Mouse (Mus musculus): Measurements from ENCODE around the gene Zfp988. TPM values are rescaled to one million over a fixed set of nuclear protein-coding genes. Genes with fewer than 3 reads are reported as not detected.
"Not testable (repeated sequence)": the region's sequence is repeated elsewhere in the genome, so short reads cannot be mapped to it uniquely, and the experiment has no call there.

Zfp988 gene
- 0.04 TPM in 1 of 2 replicates, not detected in the other for polyA plus RNA-seq (2012; rRNA removed)

DNA sequence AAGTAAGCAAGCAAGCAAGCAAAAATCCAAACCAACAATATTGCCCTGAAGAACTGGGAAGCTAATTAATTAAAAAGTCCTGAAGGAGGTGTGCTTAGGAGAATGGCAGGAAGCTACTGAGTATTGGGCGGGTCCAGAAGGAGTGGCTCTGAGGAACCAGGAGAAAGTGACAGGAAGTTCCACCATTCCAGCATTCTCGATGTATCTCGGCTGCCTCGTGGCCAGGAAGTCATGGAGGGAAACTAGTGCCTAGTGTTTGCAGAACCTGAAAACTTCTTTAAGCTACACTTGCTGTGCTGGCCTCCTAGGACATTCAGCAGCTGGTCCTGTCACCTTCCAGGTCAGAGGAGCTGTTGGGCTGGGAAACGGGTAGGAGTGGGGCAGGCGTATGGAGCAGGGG is at the start of gene Zfp988:
TSS of gene Zfp988 (plus strand) at position 239 of the 400 bp plus-strand sequence.
- not testable (repeated sequence) for DNase-seq (ENCODE audit: low spot score)

GRCm38 (mm10) chr4:147262708-147263107 is 42.8 kb upstream of the Zfp988 start:
- not testable (repeated sequence) for DNase-seq (ENCODE audit: low spot score)

DNA sequence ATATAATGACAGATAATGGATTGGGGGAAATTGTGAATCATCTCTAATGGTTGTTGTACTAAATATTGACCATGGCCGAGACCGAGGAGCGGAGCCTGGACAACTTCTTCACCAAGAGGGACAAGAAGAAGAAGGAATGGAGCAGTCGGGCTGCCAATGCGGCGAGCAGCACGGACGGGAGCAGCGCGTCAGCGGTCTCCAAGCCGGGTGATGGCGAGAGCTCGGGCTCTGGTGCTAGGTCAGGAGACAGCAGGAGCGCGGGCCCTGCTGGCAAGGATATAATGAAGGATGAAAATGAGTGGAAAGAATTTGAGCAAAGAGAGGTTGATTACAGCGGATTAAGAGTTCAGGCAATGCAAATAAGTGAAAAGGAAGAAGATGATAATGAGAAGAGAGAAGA is 38.2 kb upstream of the Zfp988 start:
- not testable (repeated sequence) for DNase-seq (ENCODE audit: low spot score)

- not testable (repeated sequence) for DNase-seq (ENCODE audit: low spot score)
Observed at GRCm38 (mm10) chr4:147268735-147269134, 36.7 kb upstream of the Zfp988 start.

DNA sequence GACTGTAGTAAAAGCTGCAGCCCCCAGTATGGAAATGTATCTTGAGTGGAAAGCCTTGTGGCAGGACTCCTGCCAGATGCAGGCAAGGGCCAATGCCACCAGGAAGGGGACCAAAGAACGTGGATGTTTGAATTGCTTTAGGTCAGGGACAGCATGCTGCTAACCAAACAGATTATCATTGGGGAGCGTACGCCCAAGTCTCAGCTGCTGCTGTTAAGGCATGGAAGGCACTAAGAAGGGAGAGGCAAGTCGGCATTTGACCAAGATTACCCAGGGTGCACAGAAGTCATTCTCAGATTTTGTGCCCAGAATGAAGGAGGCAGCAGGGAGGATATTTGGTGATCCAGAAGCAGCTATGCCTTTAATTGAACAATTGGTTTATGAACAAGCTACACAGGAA is 35.4 kb upstream of the Zfp988 start:
- DNase-seq (ENCODE audit: low spot score) = not testable (repeated sequence)

DNA sequence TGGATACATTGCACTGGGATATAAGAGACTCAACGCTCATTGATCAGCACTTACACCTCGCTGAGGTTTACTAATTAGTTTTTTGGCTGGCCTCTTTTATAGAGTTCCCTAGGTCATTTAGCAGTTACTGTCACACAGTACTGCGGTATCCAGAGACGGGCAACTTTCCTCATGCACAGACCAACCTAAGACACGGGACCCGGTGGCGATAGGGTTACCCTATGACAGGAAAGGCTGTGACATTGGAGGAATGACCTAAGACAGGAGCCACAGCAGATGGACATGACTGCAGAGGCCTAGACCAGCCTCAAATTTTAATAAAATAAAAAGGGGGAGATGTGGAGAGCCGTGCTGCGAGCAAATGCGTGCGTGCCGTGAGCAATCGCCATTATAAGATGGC is 33.9 kb upstream of the Zfp988 start:
- not testable (repeated sequence) for DNase-seq (ENCODE audit: low spot score)

DNA sequence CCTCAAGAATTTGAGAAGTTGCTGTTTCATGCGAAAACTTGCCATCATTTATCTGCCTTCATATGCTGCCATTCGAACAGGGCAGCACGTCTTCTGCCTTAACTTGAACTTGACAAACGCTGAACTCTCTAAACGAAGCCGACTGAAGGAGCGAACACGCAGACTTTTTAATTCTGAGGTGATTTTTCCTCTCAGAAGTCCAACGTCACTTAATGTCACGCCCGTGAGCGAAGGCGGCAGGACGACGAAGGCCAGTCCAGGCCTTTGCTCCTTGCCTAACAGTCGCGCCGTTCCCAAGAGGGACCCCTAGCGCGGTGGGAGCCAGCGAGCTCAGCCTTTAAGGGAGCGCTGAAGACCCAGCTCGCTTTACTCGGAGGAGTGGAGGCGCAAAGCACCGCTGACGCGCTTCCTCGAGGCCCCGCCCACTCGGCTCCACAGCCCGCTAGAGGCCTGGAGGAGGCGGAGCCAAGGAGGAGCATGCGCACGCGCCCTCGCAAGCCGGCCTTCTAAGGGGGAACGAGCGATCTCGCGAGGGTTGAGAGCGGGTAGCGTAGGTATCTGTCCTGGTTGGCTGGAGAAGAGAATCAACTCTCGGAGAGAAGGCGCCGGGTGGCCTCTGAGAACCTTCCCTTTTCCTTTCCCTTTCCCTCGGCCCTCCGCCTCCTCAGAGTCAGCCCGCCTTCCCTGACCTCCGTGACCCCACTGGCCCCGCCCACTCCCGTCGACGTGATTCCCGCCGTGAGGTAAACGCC is 30.3 kb upstream of the Zfp988 start:
- not testable (repeated sequence) for DNase-seq (ENCODE audit: low spot score)

DNA sequence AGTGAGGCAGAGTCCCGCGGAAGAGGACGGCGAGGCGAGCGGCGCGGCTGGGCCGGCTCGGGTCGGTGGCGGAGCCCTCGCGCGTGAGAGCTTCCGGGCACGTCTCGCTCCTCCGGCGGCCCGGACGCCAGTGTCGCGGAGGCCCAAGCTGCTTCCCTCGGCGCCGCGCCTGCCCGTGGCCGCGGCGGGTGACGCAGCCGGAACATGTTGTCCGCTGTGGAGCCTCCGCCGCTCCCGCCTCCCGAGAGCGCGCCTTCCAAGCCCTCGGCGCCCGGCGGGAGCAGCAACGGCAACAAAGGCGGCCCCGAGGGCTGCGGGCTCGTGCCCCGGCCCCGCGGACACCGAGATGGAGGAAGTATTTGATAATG is 29.7 kb upstream of the Zfp988 start:
- not testable (repeated sequence) for DNase-seq (ENCODE audit: low spot score)

- DNase-seq (ENCODE audit: low spot score) = not testable (repeated sequence)
Observed at GRCm38 (mm10) chr4:147280406-147280805, 25.1 kb upstream of the Zfp988 start.

DNA sequence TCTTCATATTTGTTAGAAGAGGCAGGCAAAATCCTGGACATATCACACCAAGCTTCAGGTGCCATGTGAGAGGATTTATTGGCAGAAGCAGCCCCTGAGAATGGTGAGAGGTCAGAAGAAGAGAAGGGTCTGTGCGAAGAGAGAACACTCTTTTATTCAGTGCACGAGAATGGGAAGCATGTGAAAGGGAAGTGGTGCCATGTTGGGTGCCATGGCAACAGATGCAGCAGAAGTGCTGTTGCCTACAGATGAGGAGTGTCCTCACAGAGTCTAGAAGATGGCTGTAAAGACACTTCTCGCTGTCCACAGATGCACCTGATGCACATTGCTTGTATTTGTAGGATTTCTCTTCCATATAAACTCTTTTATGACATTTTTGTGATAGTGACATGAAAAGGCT is 6.9 kb upstream of the Zfp988 start:
- not testable (repeated sequence) for DNase-seq (ENCODE audit: low spot score)

- DNase-seq (ENCODE audit: low spot score) = not testable (repeated sequence)
Observed at GRCm38 (mm10) chr4:147302375-147302774, 3.1 kb upstream of the Zfp988 start.

GRCm38 (mm10) chr4:147335036-147335690 is 29.7 kb downstream of the Zfp988 start:
- DNase-seq (ENCODE audit: low spot score) = not testable (repeated sequence)

DNA sequence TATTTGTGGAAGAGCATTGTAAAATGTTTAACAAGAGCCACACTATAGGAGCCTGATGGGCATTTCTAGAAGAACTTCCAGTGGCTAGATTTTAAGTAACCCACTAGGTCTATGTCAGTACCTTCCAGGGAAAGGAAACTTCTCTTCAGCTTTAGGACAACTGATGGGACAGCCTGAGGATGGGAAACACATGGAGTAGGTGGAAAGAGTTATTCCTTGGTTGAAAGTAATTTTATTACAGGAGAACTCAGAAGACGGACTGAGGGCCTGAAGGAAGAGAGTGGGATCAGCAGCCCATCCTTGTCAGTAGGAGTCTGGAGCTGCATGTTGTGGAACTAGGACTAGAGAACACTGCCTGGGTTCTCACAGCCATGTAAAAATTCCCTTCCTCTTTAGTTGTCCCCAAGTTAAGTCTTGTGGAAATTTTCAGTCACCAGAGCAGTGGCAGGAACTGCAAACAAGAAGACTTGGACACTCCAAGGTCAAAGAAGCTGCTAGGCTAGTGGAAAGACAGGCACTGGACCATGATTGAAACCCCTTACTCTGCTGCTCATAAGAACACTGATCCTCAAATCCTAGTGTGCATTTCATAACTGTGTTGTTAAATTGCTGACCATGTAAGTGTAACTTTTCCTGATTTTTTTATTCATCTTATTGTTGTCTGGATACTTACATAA is 30.4 kb downstream of the Zfp988 start:
- DNase-seq (ENCODE audit: low spot score) = not testable (repeated sequence)

DNA sequence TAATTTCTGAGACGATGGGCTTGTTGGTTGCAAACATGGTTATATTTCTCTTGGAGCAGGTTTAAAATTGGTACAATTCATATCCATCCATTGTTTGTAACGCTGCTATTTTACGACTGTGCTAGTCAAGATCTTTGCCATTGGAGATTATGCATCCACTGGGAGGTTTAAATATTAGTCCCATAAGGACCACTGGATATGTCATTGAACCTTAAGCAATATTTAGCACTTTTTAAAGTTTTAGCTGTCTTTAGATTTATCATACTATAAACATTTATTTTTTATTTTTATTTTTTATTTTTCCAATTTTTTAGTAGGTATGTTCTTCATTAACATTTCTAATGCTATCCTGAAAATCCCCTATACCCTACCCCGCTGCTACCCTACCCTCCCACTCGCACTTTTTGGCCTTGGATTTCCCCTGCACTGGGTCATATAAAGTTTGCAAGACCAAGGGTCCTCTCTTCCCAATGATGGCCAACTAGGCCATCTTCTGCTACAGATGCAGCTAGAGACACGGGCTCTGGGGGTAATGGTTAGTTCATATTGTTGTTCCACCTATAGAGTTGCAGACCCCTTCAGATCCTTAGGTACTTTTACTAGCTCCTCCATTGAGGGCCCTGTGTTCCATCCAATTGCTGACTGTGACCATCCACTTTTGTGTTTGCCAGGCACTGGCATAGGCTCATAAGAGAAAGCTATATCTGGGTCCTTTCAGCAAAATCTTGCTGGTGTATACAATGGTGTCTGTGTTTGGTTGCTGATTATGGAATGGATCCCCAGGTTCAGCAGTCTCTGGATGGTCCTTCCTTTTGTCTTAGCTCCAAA is 31.1 kb downstream of the Zfp988 start:
- DNase-seq (ENCODE audit: low spot score) = not testable (repeated sequence)

- DNase-seq (ENCODE audit: low spot score) = not testable (repeated sequence)
Observed at GRCm38 (mm10) chr4:147337520-147337919, 32.0 kb downstream of the Zfp988 start.

DNA sequence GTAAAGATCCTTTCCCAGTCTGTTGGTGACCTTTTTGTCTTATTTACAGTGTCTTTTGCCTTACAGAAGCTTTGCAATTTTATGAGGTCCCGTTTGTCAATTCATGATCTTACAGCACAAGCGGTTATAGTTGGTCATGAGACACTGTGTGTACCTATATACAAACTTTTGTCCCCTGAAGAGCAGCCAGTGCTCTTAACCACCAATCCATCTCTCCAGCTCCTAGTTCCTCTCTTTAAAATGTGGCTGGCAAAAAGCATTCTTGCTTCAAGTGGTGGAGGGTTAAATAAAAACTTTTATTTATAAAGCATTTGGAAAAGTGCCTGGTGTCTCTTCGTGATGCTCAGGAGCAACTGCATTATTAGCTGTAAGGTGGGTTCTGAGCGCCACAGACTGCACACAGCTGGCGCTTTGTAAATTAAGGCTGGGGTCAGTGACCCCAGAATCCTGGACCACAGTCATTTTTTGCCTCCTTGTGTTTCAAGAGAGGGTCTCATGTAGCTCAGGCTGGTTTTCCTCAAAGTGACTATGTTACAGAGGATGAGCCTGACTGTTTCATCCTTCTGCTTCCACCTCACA is 32.6 kb downstream of the Zfp988 start:
- DNase-seq (ENCODE audit: low spot score) = no peak

DNA sequence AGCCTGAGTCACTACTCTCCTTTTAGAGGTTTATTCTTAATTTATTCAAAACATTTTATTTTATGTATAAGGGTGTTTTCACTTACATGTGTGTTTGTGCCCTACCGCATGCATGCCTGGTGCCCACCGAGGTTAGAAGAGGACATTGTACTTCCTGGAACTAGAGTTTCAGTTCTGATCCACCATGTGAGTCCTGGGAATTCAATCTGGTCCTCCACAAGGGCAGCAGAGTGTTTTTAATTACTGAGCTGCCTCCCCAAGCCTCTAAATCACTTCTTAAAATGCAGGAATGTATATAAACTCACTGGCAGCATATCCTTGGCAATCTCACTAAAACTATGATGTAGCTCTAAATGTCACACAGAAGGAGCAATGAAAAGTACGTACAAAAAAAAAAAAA is 33.2 kb downstream of the Zfp988 start:
- not testable (repeated sequence) for DNase-seq (ENCODE audit: low spot score)

DNA sequence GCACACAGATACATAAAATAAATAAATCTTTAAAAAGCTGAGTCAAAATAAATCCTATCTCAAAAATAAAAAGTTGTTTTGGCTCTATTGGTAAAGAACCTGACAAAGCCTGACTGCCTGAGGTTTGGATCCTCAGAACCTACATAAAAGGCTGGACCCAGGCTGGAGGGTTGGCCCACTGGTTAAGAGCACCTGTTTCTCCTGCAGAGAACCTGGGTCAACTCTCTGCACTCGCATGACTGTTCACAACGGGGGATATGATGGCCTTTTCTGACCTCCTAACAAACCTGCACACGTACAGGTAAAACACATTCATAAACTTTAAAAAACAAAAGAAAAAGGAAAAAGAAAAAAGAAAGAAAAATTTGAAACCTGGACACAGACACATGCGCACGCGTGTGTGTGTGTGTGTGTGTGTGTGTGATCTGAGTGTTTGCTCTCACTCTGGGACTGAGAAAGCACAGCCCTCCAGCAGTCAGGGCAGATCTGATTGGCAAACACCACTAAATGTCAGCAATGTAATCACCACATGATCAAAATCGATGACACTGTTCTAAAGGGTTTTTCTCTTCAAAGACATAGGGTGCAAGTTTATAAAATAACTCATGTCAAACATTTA is 34.2 kb downstream of the Zfp988 start:
- DNase-seq (ENCODE audit: low spot score) = not testable (repeated sequence)

GRCm38 (mm10) chr4:147340236-147340635 is 34.8 kb downstream of the Zfp988 start:
- DNase-seq (ENCODE audit: low spot score) = not testable (repeated sequence)

DNA sequence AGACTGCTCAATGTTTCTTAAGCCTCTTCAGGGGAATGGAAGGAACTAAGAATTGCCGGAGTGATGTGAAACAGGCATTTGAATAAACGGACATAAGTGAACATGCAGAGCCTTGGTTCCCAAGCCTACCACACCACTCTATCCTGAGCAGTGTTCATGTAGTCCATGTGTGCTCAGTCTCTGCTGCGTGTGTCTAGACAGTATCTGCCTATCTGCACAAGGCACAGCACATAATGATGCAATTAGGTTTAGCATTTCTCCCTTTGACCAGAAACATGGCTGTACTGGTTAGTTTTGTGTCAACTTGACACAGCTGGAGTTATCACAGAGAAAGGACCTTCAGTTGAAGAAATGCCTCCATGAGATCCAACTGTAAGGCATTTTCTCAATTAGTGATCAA is 35.4 kb downstream of the Zfp988 start:
- DNase-seq (ENCODE audit: low spot score) = not testable (repeated sequence)

All from urinary bladder, adult 2 months (tissue).